Mouse (Mus musculus) C2C12 (cell line): Measurements from ENCODE around the gene Il20.

Source experiments
- CTCF ChIP-seq: IDR thresholded peaks from one replicate; pipeline ENCODE4 v1.5.1; 2011; ENCODE audit not compliant: control insufficient read depth, insufficient read depth, insufficient read length
- FOSL1 ChIP-seq: IDR thresholded peaks from one replicate; pipeline ENCODE4 v1.8.0; 2011; ENCODE audit warnings: mild to moderate bottlenecking, low read length; ENCODE audit not compliant: poor library complexity, insufficient read depth, severe bottlenecking
- USF1 ChIP-seq: IDR thresholded peaks from one replicate; pipeline ENCODE4 v1.6.1; 2011; ENCODE audit warnings: low read depth, mild to moderate bottlenecking, control low read depth, moderate library complexity

DNA sequence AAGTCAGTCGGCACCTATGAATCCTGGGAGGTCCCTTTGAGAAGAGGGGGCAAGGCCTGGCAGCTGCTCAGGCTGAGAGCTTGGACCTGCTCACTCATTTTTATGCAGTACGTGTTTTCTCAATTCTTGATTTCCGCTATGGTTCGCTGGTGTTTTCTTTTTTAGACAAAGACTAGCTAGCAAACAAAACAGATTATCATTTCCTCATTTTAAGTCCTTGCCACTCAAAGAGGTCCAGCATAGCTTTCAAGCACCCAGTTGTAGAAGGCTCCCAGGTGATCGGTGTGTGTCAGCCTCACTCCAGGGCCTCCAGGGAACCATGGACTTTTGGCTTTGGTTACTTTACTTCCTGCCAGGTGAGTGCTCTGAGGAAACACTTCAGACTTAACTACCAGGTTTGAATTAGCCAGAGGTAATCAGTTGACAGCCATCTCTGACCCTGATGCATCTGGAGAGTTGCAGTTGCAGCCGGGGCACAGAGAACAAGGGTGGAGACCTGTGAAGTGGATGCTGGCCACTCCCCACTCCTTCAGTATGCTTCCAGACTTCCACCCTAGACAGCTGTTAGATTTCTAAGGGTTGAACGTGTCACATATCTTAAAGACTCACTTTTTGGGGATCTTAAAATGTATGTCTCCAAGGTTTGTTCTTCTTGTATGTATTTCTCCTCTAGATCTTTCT, 45.6 kb downstream of the Il20 start, which contains the start of gene Fcmr:
- TF ChIP-seq CTCF = no peak
- no peak for TF ChIP-seq USF1
- TF ChIP-seq FOSL1 = no peak
